Mouse (Mus musculus) induced T-regulatory cell, adult 2 months (primary cell): ENCODE measurements around the gene Kcnj1.

Experiments
- DNase-seq: peaks from one replicate; pipeline ENCODE4 v3.0.0-alpha.2; 2012; ENCODE audit warnings: low read depth

Kcnj1 gene

DNA sequence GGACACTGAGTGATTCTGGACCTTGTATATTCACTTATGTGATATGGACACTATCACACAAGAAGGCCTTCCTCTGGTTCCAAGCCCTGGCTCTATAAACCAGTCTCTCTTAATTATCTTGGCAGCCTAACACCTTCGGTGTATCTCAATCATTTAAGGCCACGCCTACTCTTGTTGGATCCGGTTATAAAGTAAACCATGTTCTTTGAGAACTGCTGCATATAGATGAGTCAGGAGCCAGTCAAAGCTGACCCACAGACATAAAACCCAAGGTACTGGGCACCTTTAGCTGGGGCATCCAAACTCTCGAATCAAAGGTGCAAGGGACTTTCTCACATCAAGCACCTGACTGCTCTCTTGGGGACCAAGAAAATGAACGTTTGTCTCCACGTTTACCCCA lies at the start of gene Kcnj1:
Gene Kcnj1, plus strand, starts transcription at position 292 of the 400 bp plus-strand sequence.
- DNase-seq, result no peak

DNA sequence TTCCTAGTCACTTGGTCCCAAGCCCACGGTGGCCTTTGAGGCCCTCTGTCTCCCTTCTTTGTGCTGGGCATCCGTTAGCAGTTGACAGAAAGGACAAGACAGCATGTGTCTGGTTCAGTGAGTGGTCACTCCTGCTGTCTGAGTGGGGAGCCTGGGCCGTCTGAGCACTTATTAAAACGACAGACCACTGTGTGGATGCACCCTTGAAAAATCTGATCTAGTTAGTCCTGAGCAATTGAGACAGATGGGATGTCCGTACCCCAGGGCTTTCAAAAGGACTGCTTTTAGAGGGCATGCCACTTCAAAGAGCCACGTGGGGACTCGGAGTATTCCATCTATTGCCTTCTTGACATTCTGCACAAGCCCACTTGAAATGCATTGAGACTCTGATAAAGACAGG lies 48.7 kb upstream of the Kcnj1 start:
- DNase-seq, result no peak

DNA sequence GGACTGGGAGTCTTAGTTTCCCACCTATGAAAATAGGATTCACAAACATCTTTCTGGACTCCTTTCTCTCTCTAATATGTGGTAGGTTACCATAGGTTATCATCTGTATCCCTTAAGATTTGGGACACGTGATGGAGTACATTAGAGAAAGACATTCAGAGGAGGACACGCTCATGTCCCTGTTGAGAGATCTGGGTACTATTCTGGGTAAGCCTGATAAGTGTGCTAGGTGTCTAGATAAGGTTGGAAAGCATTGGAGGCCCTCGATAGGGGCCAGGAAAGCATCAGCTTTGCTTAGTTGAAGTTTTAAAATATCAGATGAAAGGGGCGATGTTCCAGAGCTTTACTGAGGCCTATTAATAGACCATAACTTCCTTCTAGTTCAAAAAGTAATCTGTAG lies 43.5 kb upstream of the Kcnj1 start:
- no peak for DNase-seq

DNA sequence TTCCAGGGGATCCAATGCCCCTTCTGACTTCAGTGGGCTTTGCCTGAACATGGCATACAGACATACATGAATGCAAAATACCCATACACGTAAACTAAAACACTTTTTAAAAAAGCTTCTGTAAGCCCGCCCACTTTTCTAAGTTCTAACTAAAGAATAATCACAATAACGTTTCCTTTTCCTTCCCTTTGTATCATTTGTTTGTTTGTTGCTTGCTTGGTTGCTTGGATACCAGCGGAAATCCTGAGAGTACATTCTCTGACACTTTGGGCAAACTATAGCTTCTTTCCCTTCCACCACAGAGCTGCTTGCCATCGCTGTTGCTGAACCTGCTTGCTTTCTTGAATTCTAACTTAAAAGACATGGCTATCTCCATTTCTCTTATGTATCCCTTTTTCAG lies 41.1 kb upstream of the Kcnj1 start:
- DNase-seq, result no peak

DNA sequence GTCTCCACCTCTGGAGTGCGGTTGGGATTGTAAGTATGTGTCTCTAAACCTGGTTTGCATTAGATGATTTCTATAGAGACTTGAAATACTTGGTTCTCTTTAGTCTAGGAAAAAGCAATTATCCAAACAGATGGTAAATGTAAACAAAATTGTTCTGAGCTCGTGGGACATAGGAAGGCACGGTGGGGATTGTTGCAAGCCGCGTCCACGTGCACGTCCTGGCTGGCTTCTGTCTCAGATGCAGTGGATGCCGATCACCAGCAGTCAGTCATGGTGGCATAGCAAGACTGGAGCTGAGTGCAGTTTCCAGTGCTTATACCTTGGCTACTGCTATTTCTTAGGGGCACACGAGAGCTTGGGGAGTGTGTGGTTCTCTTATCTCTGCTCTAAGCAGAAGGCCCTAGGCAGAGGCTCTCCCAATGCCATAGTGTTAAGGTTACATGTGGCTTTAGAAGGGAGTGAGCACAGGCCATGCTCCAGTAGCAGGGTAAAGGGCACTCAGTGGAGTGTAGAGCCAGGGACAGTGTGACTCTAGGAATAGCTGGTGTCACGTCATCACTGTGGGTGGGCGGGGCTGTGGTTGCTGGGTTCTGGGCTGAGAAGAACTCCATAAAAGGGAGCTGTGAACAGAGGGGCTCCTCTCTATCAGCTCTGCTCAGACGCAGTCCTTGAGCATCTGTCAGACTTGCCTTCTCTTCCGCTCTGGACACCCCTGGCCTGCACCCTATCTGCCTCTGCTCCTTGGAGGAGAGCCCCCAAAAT lies 36.7 kb upstream of the Kcnj1 start:
- DNase-seq, result no peak

DNA sequence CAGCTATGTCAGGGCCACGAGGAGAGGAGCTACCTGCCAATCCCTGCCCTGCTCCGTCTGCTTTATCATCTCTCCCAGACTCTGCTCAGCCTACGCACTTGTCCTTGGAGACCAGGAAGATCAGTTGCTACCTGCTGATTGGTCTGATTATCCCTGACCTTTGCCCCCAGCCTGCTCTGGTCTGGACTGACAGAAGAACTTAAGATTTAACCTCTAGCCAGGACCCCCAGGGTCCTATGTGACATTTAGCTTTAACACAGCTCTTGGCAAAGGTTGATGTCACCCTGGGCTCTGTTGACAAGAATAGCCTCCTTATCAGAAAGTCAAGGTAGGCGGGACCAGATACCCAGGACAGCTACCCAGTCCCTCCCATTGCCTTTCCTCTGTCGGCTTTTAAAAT lies 31.5 kb upstream of the Kcnj1 start:
- DNase-seq, result no peak

DNA sequence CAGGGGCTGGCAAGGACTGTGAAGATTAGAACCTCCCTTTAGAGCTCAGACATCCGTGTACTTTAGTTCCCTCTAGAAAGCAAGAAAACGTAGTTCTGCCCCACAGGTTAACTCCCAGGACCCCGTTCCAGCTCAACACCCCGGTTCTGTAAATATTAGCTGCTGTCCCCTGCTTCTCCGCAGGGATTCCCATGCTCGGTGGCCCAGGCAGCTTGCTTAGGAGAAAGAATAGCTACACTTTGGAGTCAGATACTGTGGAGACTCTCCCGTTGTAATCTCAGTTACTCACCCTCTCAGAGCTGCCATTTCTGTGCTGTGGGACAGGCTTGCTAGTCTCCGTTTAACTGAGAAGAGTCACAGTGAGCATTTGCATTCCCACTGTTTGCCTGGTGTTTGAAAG lies 29.4 kb upstream of the Kcnj1 start:
- no peak for DNase-seq

DNA sequence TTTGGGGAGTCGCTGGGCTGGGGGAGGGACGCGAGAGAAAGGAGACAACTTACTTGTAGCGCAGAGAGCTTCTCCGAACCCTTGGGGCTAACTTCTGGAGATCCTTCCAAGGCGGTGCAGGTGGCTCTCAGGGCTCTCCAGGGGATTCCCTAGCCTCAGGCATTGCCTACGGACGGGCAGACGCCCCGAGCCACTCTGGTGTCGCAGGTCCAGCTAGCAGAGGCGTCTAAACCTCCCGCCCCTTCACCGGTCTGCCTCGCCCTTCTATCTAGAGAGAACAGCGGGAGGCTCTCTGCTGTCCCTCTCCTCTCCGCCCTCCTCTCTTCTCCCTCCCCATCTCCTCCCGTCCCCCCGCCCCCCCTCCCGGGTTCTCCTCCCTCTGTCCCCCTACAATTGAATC lies 28.2 kb upstream of the Kcnj1 start, which contains the start of gene Kcnj5:
Gene Kcnj5, minus strand, starts transcription at position 300 of the 400 bp plus-strand sequence.
- no peak for DNase-seq

DNA sequence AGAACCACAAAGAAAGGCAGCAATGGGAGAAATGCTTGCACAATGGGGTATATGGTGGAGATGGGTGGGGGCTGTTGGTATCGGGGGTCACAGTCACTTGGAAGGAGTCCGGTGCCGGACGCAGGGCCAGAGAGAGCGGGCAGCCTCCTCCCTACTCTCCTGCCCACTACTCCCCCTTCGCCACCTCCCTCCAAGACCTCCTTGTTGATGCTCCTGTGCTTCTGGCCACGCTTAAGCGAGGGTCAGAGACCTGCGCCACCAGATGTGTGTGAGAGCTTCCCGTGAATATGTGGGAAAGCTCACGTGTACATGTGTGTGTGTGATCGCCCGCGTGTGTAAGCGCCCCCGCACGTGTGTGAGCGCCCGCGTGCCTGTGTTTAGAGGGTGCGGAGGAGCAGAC lies 27.8 kb upstream of the Kcnj1 start:
- DNase-seq, result no peak

DNA sequence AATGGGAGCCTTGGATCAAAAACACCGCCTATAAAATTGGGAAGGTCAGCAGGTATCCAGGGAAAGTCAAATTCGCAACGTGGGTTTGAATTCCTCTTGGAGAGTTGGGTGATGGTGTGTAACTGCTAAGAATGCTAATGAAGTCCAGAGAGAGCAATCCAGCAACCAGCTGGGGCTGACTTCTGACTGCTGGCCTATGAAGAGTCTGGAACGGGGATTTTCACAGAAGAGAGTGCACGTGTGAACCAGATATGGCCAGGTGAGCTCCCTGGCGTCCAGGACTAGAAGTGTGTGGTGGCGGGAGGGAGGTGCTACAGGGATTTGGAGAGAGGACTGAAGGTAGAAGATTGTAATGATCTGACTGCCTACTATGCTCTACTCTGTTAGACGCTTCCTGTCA lies 24.2 kb upstream of the Kcnj1 start:
- no peak for DNase-seq

DNA sequence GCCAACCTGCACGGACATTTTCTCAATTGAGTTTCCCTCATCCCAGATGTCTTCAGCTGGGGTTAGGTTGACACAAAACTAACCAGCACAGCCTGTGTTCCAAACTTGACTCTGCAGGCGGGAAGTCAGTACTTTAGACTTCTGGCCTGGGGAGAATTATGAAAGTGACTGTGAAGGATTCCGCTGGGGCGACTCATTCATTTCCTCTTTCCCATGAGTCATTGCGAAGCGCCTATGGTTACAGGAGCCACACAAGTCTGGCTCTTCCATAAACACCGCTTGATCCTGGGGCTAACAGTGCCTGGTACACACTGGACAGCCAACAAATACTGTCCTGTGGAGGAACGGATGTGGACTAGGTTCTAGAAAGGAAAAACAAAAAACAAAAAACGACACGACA lies 22.9 kb upstream of the Kcnj1 start:
- peak; percentile 10 for DNase-seq

DNA sequence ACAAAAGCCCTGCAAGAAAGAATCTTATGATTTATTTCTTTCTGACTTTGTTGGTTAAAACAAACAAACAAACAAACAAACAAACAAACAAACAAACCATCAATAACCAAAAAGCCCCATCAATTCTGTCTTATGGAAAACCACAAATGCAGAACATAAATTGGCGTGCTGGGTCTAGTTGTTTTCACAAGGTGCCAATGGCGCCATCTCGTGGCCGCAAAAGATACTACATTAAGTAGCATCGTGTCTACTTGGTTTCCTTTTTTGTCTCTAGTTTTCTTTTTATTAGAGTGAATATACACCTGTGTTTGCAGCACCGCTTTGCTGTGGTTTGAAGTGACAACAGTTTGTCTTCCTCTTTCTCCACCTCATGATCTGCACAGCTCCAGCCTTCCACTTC lies 22.0 kb upstream of the Kcnj1 start:
- DNase-seq, result peak; percentile 76

DNA sequence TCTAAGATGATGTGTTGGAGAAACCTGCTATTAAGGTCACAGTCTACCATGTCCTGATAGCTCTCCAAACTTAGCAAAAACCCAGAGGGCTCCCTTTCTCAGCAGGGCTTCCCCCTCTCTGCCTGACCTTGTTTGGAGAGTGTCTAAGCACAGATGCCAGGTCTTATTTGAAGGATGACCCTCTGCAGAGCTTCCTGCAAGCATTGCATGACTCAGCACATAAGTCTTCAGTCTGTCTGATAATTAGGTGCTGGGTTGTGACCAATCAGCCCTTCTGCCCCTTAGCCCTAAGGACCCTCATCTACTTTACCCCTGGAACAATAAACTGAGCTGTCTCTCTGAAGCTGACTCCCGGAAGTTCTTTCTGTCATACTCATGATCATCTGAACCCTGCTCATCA lies 11.5 kb upstream of the Kcnj1 start:
- no peak for DNase-seq

DNA sequence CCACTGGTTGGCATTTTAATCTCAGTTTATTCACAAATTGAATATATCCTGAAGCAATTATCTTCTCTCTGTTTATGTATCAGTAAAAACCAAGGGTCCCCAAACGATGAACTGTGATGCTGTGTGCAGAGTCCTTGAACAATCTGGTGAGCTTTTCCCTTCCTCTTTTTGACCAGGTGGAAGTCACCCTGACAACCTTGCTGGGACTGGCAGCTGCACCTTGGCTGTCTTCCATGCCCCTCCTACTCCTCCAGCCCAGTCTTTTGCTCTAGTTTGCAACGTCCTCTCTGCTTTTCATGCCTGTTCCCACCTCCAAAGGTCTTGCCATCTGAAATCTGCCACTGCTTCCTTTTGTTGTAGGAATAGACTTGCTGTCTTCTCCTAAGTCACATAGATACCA lies 3.5 kb upstream of the Kcnj1 start:
- DNase-seq, result no peak

DNA sequence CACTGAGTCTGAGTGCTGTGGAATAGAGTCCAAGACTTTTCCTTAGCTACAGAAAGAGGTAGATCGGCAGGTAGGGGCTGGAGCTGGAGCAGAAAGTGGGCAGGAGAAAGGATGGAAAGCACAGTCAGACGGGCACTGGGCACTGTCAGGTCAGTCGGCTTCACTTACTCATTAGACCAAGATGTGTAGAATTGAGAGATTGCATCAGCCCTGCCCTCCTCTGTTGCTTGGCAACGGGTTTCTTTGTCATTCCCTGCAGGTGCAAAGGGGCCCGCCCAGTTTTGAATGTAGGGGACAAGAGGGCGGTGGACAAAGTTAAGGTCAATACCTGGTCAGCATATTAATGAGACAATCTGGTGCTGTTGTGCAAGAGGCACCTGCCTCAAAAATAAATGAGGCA lies 2.9 kb upstream of the Kcnj1 start:
- no peak for DNase-seq

DNA sequence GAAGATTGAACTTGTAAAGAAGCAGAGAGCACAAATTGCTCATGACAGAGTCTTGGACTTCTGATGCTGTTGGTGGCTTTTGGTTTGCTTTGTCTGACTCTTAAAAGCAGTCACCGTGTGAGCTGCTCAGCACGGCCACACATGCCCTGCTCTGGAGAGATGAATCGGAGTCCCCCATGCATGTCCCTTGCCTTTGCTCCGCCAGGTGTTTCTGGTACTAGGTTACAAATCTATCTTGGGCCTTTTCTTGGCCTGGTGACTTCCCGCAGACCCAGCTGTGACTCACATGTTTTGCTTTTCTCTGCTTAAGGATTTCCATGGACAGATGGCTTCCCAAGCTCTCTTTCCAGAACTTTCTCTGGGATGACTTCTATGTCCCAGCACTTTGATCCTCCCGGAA lies 1.4 kb downstream of the Kcnj1 start:
- no peak for DNase-seq

DNA sequence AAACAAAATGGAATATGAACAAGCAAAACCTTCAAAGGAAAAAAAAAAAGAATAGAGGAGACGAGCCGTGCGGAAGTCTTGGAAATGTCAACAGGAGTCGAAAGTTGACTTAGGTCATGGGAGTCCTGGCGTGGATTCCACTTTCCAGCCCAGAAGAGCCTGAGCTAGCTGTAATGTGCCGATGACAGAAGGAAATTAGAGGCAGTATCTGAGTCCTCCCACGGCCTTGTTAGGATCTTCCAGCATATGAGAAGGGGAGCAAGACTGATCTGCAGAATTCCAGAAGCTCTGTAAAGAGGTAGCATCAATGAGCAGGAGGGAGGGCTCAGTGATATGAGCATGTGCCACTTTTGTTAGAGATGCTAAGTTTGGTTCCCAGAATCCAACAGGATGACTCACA lies 3.7 kb downstream of the Kcnj1 start:
- DNase-seq, result no peak

DNA sequence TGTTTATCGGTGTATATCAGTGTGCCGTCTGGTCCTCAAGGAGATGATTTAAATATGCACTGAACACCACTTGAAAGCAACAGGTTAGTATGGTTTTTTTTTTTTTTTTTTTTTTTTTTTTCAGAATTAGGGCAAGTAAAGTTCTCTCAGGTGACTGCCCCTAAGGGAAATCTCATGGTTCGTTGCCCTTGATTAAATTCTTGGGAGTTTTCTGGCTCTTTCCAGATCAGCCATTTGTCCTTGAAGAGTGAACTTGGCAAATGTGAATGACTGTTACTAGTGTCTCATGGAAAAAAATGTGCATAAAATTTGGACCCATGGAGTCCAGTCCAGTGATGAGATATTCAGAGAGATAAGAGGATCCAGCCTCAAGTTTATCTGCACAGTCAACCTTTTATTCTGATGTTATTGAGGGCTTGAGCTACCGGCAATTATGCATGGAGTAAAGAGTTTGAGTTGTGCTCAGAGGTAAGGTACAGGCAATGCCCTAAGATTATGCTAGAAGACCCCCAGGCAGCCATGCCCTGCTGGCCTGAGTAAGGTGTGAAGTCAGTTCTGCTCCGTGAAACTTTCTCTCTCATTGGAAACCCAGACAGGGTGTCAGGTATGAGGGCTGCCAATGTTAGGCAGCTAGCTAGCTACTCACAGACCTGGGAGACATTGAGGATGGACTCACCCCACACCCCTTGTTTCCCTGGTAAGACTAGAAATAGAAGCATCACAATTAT lies 4.7 kb downstream of the Kcnj1 start:
- DNase-seq, result no peak

DNA sequence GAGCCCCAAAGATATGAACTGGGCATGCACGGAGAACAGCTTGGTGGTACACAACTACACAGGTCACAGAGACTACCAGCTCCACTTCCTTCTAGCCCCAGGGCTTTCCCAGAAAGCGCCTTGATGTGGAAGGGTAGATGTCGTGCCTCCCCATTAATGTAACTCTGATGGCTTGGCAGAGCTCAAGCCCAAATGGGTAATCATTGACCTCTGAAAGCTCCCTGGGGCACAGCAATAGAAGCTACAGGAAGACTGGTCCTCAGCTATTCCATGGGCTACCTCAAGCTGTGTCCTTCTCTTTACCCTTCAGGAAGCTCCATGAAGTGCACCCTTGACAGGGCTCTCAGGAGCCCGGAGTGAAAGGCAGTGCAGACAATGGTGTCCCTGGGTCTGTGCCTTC lies 12.6 kb downstream of the Kcnj1 start:
- DNase-seq, result no peak

DNA sequence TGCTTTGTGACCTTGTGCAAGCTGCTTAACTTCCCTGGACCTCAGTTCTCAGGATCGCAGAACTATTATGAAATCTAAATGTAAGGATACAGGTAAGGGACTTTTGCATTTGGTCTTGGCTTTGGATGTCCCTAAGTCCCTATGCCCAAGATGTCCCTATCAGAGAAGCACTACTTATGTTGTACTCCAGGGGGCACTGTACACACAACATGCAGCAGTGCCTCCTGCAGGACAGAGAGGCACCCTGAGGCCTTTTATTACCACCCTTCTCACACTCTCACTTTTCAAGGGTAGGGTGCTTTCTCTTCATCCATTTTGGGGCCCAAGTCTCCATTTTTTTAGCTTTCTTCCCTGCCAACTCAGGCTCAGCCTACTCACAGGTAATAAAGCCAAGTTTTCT lies 15.8 kb downstream of the Kcnj1 start:
- peak; percentile 70 for DNase-seq

DNA sequence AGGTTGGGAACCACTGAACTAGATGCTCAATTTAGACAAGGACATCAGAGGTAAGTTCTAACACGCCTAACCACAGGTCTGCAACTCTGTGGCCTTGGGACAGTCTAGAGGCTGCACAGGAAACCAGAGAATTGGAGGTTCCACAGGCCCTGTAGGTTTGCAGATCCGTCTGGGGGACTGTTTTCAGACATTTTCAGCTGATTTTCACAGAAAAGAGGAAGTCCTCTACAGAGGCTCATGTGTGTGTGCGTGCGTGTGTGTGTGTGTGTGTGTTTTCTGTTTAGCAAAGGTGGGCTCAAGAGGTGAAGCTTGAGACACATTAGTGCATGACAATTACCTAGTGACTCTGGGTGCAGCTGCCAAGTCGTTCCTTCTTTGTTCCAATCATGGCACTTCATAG lies 18.8 kb downstream of the Kcnj1 start:
- DNase-seq, result no peak

DNA sequence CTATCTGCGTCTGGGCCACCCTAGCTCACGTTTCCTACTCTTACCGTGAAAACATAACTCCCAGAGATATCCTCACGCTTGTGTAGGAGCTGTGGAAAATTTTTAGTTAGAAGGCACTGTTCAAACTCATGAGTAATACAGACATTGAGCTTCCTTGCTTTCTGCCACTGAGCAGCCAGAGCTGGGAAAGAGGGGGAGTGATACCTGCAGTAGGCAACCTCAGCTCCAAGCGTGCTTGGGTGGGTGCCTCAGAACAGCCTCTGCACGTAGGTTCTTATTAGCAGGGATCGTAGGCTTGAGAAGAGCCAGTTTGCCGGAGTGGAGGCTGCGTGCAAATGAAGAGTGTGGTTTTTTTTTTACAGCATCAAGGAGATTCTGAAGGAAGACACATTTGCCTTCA lies 19.4 kb downstream of the Kcnj1 start:
- no peak for DNase-seq

DNA sequence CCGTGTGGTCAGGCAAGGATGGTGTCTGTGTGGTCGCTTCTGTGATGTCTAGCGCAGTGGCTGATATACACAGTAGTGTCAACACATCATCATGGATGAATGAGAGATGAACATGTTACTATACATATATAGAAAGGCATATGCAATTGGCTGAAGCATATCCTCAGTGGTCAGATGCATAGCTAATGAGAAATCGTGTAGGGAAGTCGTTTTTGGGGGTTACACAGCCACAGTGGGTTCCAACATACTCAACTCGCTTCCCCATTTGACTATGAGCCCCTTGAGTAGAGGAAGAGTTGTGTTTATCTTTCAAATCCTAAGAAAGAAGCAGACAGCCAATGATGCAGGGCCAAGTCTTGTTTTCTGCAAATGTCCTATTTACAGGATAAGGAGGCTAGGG lies 20.4 kb downstream of the Kcnj1 start:
- DNase-seq, result no peak

DNA sequence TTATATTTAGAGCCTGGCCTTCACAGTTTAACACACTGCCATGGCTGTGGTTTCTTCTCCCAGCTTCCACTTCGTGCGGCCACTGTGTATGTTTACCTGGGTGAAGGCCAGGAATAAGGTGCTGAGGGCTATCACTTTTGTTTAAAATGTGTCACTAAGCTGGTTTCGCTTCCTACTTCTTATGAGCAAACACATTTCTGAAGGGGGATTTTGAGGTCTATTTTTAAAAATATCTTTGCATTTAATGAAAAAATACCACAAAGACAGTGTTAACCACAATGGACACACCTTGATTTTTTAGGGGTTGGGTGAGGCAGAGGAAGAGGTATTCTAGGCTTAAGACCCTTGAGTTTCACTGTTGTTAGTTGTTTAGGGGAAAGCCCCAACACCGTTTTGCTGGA lies 22.5 kb downstream of the Kcnj1 start:
- DNase-seq, result peak; percentile 40
